Mouse (Mus musculus) adrenal gland, postnatal 14 days (tissue): ENCODE data around the gene Cer1. TPM values are rescaled to one million over a fixed set of nuclear protein-coding genes. Genes with fewer than 3 reads are reported as not detected.

Source experiments
- DNase-seq: peaks from one replicate; pipeline ENCODE4 v3.0.0; 2021; ENCODE audit warnings: mixed read lengths
- total RNA-seq: library from RNA; stranded (reverse); gene quantifications from 2 replicates; pipeline ENCODE4 v1.2.3, GENCODE M21; 2021

Gene Cer1
- total RNA-seq, 1 experiment from 2014 or later, result not detected

- DNase-seq, result no peak
Measured at GRCm38 (mm10) chr4:82872548-82872947, 12.4 kb downstream of the Cer1 start.

- DNase-seq, result no peak
Measured at GRCm38 (mm10) chr4:82872121-82872520, 12.8 kb downstream of the Cer1 start.

- DNase-seq, result no peak
Measured at GRCm38 (mm10) chr4:82870931-82871330, 14.0 kb downstream of the Cer1 start.

- DNase-seq, result no peak
Measured at GRCm38 (mm10) chr4:82867731-82868445, 17.1 kb downstream of the Cer1 start.

GRCm38 (mm10) chr4:82867111-82867510, 17.8 kb downstream of the Cer1 start:
- DNase-seq, result no peak

GRCm38 (mm10) chr4:82864974-82865699, 19.8 kb downstream of the Cer1 start:
- DNase-seq, result no peak

GRCm38 (mm10) chr4:82863316-82863715, 21.6 kb downstream of the Cer1 start:
- no peak for DNase-seq

- no peak for DNase-seq
Measured at GRCm38 (mm10) chr4:82861451-82861850, 23.5 kb downstream of the Cer1 start.

- peak; percentile 21 for DNase-seq
Measured at GRCm38 (mm10) chr4:82860566-82860965, 24.4 kb downstream of the Cer1 start.

- peak; percentile 90 for DNase-seq
Measured at GRCm38 (mm10) chr4:82859131-82860125, 25.5 kb downstream of the Cer1 start, which contains the start of gene Zdhhc21. Zdhhc21 (minus strand) TSS chr4:82859958.

GRCm38 (mm10) chr4:82858431-82859010, 26.4 kb downstream of the Cer1 start:
- no peak for DNase-seq

GRCm38 (mm10) chr4:82856986-82857385, 28.0 kb downstream of the Cer1 start:
- no peak for DNase-seq

- DNase-seq, result no peak
Measured at GRCm38 (mm10) chr4:82853809-82854208, 31.1 kb downstream of the Cer1 start.

- peak; percentile 11 for DNase-seq
Measured at GRCm38 (mm10) chr4:82848552-82849234, 36.3 kb downstream of the Cer1 start.

GRCm38 (mm10) chr4:82837526-82838240, 47.3 kb downstream of the Cer1 start:
- no peak for DNase-seq

Other genes with a start within 250 kb of the Cer1 start
- 107 and 111 TPM in 2 replicates for gene Nfib, start 179.4 kb downstream of the Cer1 start, total RNA-seq
- gene Zdhhc21, start 25.2 kb downstream of the Cer1 start, total RNA-seq, result 16.1 and 17.2 TPM in 2 replicates
- 2.2 and 3.4 TPM in 2 replicates for gene Frem1, start 167.2 kb upstream of the Cer1 start, total RNA-seq